Comparison of ENCODE assay signal across 10 mouse cellular contexts in genomic region chr17:73038586-73038985, GRCm38 (mm10).
"Had no signal": no experiment of that assay in that cellular context is flagged by ENCODE, and none has a peak within 500 bp of the region (broad histone marks: within the 10 kb centered on the region; RNA-seq: fewer than 3 reads in every experiment).

No protein-coding gene starts in this region.

- ATAC-seq: midbrain, embryonic 16.5 days had no signal

- DNase-seq: lung, adult 18-20 months; lung, embryonic 14.5 days; lung, postnatal 10 days; lung, postnatal 4 days; midbrain, embryonic 14.5 days; right cerebral cortex, postnatal 14 days; thymus, adult 18-20 months; thymus, postnatal 14 days; thymus, postnatal 36 days had no signal
